Mouse (Mus musculus) liver, adult (tissue): ENCODE data around the gene Lmtk2.

ENCODE experiments used
- GATA4 ChIP-seq: IDR thresholded peaks from 2 replicates; pipeline ENCODE4 v1.6.1; 2014; ENCODE audit warnings: mild to moderate bottlenecking, low read length; ENCODE audit not compliant: insufficient replicate concordance

Gene Lmtk2

GRCm38 (mm10) chr5:144184350-144185045 lies 84.3 kb downstream of the Lmtk2 start:
- no peak for TF ChIP-seq GATA4

DNA sequence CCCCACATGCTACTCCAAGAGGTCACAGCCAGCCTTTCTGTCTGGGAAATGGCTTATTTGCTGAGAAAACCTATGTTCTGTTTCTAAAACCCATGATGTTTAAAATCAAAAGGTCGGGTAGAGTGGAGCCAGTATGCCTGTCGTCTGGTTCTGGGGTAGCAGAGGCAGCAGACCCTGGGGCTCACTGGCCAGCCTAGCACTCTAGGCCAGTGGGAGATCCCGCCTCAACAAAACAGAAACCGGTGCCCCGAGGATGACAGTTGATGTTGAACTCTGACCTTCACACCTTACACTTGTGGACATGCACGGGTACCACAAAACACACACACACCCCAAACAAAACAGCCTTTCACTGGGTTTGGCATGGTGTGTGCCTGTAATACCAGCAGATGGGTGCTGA lies 88.2 kb downstream of the Lmtk2 start:
- TF ChIP-seq GATA4 = no peak

DNA sequence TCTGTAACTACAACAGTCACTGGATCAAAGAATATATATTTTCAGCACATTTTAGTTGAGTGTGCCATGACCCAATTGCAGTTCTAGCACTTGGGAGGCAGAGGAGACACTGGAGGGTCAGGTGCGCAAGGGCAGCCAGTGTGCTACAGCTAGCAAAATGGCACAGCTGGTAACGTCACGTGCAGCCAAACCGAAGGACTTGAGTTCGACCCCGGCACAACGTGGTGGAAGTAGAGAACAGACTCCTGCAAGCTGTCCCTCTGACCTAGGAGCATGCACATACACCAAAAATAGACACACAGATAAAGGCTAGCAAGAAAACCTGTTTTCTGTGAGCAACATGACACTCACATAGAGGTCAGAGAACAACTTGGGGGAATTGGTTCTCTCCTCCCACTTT lies 89.1 kb downstream of the Lmtk2 start:
- no peak for TF ChIP-seq GATA4

DNA sequence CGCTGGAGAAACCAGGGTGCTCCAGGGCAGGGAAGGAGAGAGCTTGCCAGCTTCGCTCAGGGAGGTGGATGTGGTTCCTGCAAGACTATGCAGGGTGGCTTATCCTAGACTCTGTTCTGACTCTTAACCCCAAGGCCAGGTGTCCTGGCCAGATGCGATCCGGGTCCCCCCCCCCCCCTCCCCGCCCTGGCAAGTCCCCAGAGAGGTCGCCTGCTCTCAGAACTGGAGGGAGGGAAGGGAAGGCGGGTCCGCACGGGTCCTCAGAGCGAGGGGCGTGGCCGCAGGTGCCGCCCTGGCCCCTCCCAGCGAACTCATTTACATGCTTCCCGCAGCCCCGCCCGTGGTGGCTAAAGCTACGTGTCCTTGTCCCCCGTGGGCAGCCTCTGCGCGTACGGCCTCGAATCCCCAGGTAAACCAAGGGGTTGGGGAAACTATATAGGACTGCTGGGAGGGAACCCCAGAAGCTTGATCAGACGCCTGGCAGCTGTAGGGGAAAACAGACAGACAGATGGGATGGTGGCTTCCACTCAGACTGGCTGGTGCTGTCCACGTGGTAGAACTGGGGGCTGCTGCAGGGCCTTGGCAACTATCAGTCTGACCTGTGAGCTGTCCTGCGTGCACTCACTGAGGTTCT lies 89.8 kb downstream of the Lmtk2 start, which contains the start of gene Bhlha15:
Gene Bhlha15, plus strand, starts transcription at position 337 of the 634 bp plus-strand sequence.
- no peak for TF ChIP-seq GATA4

GRCm38 (mm10) chr5:144191026-144191425 lies 90.8 kb downstream of the Lmtk2 start:
- TF ChIP-seq GATA4 = no peak

GRCm38 (mm10) chr5:144192673-144193072 lies 92.4 kb downstream of the Lmtk2 start:
- TF ChIP-seq GATA4 = no peak

DNA sequence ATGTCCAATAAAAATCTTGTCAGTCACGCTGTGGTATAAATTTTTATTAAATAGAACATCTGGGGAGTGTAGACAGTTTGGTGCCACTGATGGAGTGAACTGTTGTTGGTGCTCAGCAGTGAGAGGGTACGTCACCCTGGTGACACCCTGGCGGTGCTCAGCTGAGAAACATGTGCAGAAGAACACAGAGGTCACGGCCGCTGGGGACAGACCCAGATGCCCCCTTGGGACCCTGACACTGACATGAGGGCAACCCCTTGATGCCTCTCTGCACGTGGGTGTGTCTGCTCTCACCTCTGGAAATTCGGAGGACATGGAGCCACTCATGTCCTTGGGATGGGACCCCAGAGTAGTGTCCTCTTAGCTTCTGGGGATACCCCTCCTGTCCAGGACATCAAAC lies 94.2 kb downstream of the Lmtk2 start:
- TF ChIP-seq GATA4 = no peak

GRCm38 (mm10) chr5:144195567-144195966 lies 95.3 kb downstream of the Lmtk2 start:
- no peak for TF ChIP-seq GATA4

- no peak for TF ChIP-seq GATA4
Measured at GRCm38 (mm10) chr5:144200616-144201015, 100.4 kb downstream of the Lmtk2 start.

GRCm38 (mm10) chr5:144202430-144202829 lies 102.2 kb downstream of the Lmtk2 start:
- no peak for TF ChIP-seq GATA4

DNA sequence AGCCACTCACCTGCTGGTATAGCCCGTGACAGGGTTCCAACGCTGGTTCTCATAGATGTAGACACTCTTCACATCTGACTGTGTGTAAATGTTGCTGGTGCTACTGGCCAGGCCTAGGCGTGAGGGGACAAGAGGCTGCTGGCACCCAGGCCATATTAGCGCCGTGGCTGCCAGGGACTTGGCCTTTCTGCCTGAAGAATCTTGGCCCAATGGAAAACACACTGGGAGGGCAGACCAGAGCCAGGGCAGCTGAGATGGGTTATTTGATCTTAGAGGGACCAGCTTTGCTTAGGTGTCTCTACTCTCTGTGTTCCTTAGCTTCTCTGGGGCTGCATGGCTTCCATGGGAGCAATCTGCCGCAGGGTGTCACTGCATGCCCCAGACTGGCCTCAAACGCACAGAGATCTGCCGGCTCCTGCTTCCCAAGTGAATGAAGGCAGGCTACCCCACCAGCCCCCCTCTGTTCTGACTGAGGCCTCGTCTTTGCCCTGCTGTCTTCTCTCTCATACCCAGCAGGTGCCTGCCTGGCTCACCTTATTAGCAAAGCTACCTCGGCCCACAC lies 103.2 kb downstream of the Lmtk2 start:
- no peak for TF ChIP-seq GATA4

DNA sequence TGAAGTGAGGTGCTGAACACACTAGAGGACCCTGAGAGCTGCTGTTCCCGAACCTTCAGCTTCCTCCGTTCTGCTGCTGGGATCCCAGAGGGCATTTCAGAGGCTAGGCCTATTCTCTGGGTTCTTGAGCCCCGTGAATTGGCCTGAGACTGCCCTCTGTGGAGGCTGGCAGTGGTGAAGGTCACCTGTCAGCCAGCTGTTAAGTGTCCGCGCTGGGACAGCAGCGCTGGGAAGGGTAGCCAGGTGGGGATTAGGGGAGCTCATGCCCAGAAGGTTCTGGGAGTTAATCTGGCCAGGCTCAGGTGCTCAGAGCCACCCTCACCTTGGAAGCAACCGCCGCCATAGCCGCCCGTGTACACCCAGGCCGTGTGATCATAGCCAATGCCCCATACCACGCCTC lies 104.1 kb downstream of the Lmtk2 start:
- no peak for TF ChIP-seq GATA4

DNA sequence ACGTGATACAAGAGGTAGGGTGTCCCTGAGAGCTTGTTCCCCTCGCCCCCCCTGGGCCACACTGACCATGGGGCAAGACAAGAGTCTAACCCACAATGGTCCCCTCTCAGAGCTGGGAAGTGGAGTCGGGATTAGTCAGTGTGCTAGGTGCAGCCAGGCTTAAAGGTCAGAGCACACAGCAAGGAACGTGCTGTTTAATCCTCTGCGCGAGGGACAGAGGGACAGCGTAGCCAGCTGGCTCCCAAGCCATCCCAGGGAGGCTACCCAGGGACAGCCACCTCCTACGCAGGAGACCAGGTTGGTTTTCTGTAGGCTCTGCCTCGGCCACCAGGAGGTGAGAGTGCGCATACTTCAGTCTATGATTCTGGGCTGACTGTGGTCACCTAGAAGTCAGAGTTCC lies 104.7 kb downstream of the Lmtk2 start:
- TF ChIP-seq GATA4 = no peak

DNA sequence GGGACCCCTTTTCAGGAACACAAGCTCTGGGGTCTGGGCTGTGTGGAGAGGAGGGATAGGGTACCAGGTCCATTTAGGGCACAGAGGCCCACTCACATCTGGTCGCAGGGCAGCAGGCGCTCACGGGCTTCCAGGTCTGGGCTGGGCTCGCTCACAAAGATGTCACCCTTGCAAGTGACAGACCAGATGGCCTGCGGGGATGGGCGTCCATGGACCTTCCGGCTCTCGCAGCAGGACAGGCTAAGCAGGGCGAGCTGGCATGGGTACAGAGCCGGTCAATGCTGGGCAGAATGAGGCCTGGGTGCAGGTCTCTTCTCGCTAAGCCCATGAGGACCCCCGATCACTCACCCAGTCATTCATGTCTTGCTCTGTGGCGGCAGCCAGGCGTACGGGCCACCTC lies 105.8 kb downstream of the Lmtk2 start:
- no peak for TF ChIP-seq GATA4

- TF ChIP-seq GATA4 = no peak
Measured at GRCm38 (mm10) chr5:144207478-144207877, 107.2 kb downstream of the Lmtk2 start.

DNA sequence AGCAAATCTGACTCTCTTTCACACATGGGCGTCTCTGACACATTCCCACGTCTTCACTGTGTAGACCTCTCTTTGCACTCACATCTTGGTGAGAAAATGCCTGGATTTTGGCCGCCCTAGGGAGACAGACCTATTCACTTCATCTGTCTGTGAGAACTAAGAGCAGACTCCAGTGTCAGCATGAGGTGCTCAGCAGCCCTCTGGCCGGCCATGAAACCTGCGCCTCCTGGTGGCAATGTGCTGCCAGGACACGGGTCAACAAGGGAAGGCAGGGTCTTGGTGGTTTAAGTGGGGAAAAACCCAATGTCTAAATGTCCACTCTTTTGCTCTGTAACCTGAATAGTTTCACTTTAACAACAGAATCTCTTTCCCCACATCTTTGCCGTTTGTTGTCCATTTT lies 114.2 kb downstream of the Lmtk2 start:
- TF ChIP-seq GATA4 = no peak

DNA sequence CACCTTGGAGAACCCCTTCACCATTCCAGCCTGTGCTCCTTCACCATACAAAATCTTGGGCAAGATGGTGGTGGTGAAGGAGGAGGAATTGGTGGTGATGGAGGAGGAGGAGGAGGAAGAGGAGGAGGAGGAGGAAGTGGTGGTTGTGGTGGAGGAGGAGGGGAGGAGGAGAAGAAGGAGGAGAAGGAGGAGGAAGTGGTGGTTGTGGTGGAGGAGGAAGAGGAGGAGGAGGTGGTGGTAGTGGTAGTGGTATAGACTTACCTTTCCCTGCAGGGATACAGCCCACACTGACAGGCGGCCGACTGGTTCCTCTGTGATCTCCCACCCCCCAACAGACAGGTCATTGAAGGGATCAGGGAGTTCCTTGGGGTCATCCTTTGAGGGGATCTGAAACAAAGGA lies 115.8 kb downstream of the Lmtk2 start:
- no peak for TF ChIP-seq GATA4

DNA sequence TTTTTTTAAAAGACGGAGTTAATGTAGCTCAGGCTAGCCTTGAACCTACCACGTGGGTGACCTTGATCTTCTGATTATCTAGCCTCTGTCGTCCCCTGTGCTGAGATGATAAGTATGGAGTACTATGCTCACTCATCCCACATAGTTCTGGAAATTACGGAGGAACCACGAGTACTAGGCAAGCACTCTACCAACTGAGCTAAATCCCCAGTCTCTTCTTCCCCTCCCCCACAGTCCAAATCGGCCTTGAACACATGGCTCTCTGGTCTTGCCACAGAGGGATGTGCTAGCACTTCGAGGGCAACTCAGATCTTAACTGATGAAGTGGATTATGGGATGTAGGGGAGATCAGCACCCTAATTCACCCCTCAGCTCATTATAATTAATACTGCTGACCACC lies 117.8 kb downstream of the Lmtk2 start:
- TF ChIP-seq GATA4 = no peak
